Mouse (Mus musculus) forebrain, embryonic 10.5 days (tissue): ENCODE data around the gene Gm21746. TPM values are rescaled to one million over a fixed set of nuclear protein-coding genes. Genes with fewer than 3 reads are reported as not detected.
"Not testable (repeated sequence)": the region's sequence is repeated elsewhere in the genome, so short reads cannot be mapped to it uniquely, and the experiment has no call there.

Experiments
- DNase-seq: peaks from one replicate; pipeline ENCODE4 v3.0.0-alpha.2; 2017; ENCODE audit warnings: low spot score; ENCODE audit errors: extremely low spot score
- H3K27ac ChIP-seq: fragments of 300-500 bp; sonication (generic); 2 replicates; pipeline ENCODE4 v1.5.1; 2016; ENCODE audit warnings: mild to moderate bottlenecking
- H3K27me3 ChIP-seq: fragments of 300-500 bp; sonication (generic); 2 replicates; pipeline ENCODE4 v1.6.1; 2016; ENCODE audit warnings: mild to moderate bottlenecking; ENCODE audit not compliant: poor library complexity, severe bottlenecking
- H3K36me3 ChIP-seq: fragments of 300-500 bp; sonication (generic); replicated peaks from 2 replicates; pipeline ENCODE4 v1.6.1; 2016; ENCODE audit warnings: mild to moderate bottlenecking, moderate library complexity
- H3K4me1 ChIP-seq: fragments of 300-500 bp; sonication (generic); 2 replicates; pipeline ENCODE4 v1.6.1; 2016
- H3K4me3 ChIP-seq: fragments of 300-500 bp; sonication (generic); 2 replicates; pipeline ENCODE4 v1.5.1; 2016; ENCODE audit warnings: mild to moderate bottlenecking, moderate library complexity
- H3K9me3 ChIP-seq: fragments of 300-500 bp; sonication (generic); 2 replicates; pipeline ENCODE4 v1.6.1; 2016; ENCODE audit warnings: mild to moderate bottlenecking, moderate library complexity
- WGBS: fragments of 180-500 bp; shearing (Covaris S2); methylation state at CpG from one replicate; pipeline ENCODE4 v1.1.7; 2016; 5-methylcytosine and 5-hydroxymethylcytosine counted together
- polyA plus RNA-seq: library from polyadenylated mRNA; unstranded; fragments of >200 nt; fragmentation: Nextera tagmentation; extraction: Ambion mirVana; gene quantifications from 2 replicates; pipeline ENCODE4 v1.2.1, GENCODE M21; 2016

Gm21746 gene
- polyA plus RNA-seq: not detected in 2 replicates

DNA sequence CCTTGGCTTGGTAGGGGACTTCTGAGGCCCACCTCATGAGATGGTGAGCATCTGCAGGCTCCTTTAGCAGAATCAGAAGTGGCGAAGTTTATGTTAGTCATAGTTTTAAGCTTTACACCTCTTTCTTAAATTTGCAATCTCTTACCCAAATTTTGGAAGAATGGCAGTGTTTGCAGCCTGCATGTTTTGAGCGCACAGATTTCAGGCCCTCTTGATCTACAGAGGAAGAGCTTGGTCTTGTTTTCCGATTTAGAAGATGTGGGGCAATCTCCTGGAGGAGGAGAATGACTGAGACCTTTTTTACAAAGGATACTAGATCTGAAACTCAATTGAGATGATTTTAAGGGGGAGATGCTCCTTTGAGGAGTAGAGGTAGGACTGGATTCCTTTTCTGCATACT lies at the start of gene Gm21746:
Gene Gm21746 (minus strand): TSS at position 101 of the 400 bp plus-strand sequence.
- WGBS: 85% methylated on average over 2 of the region's 3 CpGs
- H3K4me1 ChIP-seq, H3K4me3 ChIP-seq, H3K36me3 ChIP-seq, DNase-seq, H3K9me3 ChIP-seq, H3K27me3 ChIP-seq, H3K27ac ChIP-seq: not testable (repeated sequence)

DNA sequence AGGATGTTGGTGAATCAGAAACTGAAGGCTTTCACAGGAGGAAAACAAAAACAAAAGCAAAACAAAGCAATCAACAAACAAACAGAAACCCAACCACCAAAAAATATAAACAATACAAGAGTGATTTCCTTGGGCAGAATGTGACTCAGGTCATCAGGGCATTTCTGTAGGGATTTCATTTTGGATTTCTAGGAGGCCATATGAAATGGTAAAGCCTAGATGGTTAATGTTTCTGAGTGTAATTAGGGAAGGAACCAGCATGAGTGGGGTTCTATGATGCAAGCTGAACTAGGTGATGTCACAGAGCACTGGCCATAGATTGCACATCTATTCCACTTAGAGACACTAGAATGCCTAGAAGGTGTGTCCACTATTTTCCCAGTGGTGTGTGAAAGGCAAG lies 29.0 kb upstream of the Gm21746 start, which contains the start of gene Gm20873:
Gene Gm20873 (plus strand): TSS at position 301 of the 400 bp plus-strand sequence.
- H3K9me3 ChIP-seq, H3K4me1 ChIP-seq, H3K36me3 ChIP-seq, H3K4me3 ChIP-seq, H3K27ac ChIP-seq, H3K27me3 ChIP-seq, DNase-seq: not testable (repeated sequence)

Other genes starting within 250 kb of the Gm21746 start
- gene Gm20873, start 29.1 kb upstream of the Gm21746 start, polyA plus RNA-seq: not detected in 2 replicates